Mouse (Mus musculus): ENCODE measurements around the gene Zbtb25. TPM values are rescaled to one million over a fixed set of nuclear protein-coding genes. Genes with fewer than 3 reads are reported as not detected.
A peak's percentile ranks its signal among the peaks of the same experiment; 100 is the strongest.

Gene Zbtb25
- polyA plus RNA-seq, 2 experiments from 2014 or later: 12.7 to 13.8 TPM

DNA sequence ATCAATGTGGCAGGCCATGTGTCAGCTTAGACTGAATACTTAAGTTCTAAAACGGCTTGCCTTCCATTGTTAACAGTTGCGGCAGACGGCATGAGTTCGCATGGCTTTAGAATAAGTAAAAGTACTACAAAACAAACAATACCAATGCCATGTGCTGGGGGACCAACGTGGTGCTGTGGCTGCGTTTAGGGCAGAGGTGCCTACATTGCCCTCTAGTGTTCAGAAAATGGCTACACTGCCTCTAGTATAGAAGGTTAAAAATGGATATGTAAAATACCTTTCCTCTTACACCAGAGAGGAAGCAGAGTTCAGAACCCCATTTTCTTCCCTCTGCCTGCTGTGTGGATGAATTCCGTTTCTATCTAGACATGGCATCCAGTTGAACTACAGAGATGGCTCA is 7.2 kb upstream of the Zbtb25 start:
- ATAC-seq: peak; percentile 69

DNA sequence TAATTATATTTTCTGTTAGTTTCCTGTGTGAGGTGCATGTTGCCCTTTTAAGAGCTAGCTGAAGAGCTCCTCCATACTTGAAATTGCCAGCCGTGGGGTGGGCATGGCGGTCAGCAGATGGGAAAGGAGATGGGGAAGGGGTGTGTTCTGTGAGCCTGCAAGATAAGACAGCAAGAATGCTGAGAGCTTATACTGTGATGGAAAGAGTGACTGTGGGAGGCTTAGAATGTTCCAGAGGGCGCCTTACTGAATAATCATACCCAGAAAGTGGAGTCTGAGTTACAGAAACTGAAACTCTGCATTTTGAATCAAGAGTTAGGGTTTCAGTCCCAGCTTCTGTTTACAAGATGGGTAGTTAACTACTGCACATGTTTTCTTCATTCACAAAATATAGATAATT is 6.1 kb upstream of the Zbtb25 start:
- peak; percentile 56 for ATAC-seq

DNA sequence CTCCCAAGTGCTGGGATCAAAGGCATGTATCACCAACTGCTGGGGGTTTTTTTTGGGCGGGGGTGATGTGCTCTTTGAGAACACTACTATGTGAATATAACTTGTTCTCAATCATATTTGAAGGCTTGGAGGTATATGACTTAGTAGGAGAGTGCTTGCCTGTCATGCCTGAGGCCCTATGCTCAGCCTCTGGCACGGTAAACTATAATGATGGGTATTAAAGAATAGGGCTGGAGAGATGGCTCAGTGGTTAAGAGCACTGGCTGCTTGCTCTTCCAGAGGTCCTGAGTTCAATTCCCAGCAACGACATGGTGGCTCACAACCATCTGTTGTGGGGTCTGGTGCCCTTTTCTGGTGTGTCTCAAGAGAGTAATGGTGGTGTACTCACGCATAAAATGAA is 5.5 kb upstream of the Zbtb25 start:
- no peak for ATAC-seq

DNA sequence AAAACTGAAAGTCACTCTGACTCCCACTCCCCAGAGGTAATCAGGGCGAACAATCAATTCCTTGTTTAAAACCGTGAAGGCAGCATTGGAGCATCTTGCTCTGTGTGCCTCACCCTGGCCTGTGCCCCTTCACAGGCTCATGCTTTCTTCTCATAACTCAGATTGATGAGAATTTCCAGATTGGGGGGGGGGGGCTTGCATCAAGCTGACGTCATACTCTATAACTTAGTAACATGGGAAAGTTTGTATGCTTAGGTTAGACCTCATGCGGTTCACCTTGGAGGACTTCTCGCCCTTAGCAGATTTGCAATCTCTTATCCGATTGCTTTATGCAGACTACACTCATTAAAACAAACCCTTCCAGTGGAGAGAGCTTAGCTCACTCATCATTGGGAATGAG is 4.6 kb upstream of the Zbtb25 start:
- peak; percentile 2 for ATAC-seq

DNA sequence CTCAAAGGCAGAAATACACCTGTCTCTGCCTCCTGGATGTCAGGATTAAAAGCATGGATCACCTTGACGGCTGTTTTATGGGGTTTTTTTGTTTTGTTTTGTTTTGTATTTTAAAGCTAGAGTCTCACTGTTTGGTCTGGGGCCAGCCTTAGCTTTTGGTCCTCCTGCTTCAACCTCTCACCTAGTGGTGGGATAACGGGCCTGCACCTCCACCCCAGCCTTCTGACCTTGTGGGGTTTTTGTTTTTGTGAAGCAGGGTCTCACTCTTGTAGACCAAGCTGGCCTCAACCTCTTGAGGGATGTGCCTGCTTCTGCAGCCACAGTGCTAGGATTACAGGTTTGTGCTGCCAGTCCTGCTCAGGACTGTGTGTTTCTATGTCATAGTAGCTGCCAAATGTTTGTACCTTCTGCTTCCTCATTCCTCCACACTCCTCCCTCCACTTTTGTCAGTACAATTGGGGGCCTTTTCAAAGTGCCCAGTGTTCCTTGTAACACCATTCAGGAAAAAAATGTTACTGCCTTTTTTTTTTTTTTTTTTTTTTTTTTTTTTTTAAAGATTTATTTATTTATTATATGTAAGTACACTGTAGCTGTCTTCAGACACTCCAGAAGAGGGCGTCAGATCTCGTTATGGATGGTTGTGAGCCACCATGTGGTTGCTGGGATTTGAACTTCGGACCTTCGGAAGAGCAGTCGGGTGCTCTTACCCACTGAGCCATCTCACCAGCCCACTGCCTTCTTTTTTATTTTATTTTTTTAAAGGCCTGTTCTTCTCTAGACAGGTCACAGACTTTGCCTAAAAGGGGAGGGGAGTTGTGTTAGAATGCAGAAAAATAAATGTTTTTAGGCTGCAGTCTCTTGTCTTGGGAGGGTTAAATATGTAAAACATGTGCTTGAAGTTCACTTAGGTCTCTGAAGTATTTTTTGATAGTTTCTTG is 3.7 kb upstream of the Zbtb25 start:
- ATAC-seq: no peak

DNA sequence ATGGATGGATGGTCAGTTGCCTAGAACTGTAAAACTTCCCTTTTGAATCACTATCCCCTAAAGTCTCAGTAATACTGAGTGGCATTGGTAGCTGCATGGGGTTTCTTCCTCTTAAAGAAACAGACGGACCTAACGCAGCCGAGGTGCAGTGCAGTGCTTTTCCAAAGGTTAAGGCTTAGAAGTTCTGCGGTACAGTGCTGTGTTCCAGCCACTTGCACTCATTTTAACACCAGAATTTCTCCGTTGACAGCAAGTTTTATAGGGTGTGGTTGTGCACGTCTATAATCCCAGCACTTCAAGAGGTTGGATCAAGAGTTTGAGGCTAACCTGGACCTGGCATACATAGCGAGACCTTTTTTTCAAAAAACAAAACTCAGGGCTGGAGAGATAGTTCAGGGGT is 2.6 kb upstream of the Zbtb25 start:
- no peak for ATAC-seq

DNA sequence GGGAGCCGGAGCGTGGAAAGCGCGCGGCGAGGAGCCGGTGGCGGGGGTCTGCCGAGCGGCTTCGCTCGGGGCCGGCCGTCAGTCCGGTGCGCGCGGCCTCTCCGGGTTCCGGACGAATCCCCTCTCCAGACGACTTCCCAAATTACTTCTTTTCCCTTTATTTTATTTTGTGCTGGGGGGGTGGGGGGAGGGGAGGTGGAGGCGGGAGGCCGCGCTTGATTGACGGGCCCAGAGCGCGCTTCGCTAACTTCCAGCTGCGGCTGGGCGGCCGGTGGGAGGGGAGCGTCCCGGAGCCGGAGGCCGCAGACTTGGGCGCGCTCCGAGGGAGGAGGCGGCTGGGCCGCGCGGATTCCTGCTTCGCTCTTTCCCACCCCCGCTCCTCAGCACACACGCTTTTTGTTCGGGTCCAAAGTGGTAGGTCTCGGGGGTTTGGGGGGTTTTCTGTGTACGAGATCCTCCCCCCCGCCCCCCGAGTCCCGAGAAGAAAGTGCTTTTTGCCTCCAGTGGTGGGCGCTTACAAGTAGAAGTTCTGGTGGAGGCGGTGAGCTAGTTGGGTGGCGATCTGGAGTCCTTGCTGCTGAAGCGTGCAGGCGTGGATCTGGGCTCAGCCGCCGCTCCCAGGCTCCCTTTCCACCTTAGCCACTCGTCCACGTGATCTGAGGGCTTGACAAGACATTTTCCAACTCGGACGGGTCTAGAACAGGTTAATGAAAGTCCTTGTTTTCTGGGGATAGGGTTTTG is 1.6 kb upstream of the Zbtb25 start:
- ATAC-seq: peak; percentile 5

DNA sequence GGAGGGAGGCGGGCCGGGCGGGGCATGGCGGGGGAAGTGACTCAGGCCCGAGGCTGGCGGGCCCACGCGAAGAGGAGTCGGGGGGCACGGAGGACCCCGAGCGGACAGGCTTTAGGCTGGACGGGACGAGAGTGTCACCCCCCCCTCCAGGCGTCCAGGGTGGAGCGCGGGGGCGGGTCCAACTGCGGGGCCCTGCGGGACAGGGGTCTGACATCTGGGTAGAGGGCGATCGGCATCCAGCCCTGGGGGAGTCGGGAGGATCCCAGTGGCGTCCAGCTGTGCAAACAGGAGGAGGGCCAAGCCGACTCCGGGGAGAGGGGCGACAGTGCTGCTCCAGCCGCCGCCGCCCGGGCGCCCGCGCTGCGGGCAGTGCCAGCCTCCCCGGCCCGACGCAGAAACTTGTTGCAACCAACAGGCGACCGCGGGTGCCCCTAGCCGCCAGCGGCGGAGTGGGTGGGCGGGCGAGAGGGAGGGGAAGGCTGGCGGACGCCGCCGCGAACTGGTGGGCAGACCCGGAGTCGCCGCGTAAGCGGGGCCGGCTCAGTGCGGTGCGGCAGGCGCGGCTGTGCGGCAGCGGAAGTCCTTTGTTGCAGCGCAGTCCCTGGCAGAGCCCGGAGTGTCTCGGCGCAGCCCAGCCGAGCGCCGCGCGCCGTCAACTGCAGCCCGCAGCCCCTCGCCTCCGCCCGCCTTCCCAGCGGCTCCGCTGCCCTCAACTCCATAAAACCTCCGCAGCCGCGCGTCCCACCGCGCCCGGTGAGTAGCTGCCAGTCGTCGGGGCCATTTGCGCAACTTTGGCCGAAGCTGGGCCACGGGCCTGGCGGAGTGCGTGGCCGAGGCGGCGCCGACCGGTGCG is 802 bp upstream of the Zbtb25 start, which contains the start of gene Zbtb1:
Gene Zbtb1, plus strand, starts transcription at position 289 of the 853 bp plus-strand sequence.
- ATAC-seq: peak; percentile 21

DNA sequence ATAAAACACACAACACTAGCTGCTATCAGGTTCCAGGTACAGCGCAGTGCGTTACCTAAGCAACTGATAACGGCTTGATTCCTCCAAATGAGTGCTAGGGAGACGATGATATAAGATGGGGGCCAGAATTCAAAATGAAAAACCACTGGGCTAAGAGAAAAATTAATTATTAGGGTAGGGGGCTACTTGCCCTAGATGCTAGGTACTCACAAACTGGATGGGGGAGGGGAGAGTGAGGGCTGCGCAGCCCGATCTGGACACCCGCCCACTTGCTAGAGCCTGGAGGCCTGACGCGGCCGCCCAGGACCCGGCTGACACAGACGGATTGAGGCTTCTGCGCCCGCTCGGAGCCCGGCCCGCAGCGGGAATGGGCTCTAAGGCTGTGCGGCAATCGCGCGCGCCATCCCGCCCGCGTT is 604 bp downstream of the Zbtb25 start:
- no peak for ATAC-seq

DNA sequence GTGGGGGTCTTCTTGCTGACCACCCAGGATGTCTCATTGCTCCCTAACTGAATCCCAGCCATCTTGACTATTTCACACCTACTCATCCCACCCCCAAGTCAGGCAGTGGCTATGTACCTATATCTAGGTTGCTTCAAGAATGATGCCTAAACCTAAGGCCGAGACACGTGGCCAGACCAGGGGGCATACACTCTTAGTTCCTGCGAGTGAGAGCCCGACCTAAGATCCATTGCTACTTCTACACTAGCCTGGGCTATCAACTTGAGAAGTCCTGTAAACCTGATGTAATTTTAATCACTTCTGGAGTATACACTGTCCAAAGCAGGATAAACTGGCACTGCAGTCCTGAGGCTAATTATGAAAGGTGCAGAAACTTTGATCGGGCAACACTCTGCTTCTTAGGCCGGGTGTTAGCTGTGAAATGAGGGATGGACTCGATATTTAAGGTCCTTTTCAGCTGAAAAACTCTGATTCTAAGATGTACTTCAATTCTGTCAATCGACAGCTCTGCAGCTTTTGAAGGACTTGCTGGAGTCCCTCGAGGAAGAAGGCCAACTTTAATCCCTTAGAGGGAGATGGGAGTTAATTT is 1.1 kb downstream of the Zbtb25 start:
- no peak for ATAC-seq

DNA sequence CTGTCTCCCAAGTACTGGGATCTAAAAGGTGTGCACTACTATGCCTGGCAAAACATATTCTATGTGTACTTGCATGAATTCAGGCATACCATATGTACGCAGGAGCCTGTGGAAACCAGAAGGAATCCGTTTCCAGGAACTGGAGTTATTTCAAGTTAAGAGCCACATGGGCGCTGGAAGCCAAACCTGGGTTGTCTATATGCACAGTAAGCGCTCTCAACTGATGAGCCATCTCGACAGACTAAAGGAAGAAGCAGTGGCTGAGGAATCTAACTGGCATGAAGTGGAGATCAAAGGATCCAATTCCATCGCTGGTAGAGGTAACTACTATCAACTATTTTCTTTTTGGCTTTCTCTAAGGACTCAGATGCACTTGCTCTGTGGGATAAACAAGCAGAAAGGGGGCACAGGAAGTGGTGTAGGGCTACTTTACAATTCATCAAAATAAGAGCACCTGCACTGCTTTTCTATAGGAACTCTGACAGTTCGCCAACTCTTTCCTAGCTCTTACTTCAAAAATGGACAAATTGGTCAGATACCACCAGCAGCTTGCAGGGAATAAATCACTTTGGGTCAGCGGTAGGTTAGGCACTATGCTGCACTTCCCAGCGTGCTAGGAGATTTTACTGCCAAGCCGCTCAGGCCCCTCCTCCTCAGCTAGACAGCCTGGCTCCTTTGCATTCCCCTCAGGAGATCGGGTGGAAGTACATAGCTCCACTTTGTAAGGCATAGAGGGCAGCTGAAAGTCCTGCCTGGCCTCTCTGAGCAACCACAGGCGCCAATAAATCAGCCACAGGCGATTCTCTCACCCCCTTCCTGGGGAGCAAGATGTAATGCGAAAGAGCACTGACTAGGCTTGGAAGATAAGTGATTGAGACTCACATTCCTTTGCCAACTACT is 2.1 kb downstream of the Zbtb25 start:
- ATAC-seq: peak; percentile 19

DNA sequence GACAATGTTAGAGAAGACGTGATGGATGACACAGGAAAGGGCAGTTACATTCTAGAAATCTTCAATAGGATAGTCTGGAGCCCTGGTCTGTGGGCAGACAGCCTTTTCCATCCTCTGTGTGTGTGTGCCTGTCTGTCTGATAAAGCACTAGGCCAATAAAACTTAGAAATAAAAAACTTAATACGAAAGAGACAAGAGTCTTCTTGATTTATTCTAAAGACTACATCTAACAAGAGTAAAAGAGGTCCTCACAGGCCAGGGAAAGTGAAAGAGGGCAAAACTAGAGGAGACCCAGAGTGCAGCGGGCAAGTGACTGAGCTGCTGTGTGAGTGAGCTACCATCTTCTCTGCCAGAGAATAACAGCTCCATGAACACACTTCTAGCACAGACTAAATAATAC is 3.1 kb downstream of the Zbtb25 start:
- no peak for ATAC-seq

DNA sequence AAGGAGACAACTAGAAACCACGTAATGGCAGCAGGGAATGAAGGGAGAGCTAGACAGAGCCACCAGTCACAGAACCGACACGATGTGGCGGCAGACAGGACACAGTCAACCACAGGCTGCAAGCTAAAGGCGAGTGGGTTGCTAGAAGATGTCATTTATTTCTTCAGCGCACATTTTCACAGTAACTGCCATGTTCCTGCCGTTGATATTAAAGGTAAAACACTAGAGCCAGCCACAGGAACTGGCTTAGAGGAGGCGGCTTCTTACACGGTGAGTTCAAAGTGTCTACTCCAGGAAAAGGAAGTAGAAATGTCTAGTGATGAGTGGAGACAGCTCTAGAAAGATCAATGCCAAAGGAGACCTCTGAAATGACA is 7.1 kb downstream of the Zbtb25 start:
- peak; percentile 71 for ATAC-seq

DNA sequence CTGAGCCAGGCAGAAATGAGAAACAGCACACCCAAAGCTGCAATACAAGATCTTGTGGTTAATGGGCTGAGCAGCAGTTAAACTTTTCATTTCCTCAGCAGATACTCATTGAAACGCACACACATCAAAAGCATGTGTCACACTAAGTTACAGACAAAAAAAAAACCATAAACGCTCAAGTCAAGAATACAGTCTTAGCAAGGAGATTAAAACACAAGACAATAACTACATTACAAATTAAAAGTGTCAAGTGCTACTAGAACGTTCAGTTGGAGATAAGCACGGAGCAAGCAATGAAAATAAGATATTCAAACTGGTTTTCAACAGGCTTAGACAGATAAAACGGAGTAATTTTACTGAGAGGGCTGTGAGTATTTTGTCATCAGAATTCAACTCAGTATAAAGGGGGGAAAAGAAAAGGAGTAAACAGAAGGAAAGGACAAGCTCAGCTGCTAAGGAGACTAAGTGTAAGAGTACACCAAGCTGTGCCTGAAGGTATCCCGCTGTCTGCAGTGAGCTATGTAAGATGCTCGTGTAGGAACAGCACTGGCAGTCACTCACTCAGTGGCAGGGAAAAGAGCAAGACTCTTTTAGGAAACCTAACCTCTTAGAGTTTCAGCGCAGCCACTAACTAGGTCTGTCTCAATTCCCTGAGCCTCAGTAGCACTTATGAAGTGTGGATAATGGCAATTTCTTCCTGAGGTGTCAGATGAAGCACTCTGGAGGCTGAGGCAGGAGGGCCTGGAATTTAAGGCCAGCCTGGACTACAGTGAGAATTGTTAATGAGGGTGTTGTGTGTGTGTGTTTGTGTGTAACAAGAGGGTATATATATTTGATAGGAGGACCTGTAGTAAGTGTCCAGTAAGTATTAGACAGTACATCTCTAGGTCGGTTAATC is 7.7 kb downstream of the Zbtb25 start:
- ATAC-seq: peak; percentile 69

DNA sequence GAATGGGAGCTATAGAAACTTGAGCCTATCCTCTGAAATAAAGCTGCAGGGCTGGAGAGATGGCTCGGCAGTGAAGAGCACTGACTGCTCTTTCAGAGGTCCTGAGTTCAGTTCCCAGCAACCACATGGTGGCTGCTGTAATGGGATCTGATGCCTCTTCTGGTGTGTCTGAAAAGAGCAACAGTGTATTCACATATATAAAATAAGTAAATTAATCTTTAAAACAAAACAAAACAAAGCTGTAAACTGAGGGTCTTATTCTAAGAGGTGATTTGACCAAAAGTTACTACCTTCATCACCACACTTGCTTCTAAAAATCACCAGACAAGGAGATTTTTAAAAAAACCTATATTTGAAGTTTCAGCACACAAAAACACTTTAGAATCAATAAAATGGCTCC is 8.5 kb downstream of the Zbtb25 start:
- no peak for ATAC-seq

DNA sequence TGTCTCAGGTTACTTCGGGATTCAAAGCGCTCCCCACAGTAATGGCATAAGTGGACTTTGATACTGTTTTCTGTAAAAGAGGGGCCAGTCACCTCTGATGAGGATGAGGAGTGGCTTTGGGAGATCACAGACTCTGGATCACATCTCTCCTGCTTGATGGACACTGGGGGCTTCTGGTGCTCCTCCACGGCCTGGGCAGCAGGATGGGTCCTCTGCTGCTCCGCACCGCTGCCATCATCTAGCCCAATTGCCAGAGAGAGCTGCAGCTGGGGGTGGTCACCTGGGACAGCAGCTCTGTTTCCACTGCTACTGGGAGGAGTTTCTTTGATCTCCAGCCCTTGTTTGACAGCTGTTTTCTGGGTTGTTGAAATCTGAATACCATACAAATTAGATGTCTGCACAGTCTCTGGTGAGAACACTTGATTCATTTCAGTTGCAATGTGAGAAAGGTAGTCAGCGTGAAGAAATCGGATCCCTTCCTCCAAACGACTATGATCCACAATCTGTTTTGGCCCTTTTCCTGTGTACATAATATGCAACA is 19.7 kb downstream of the Zbtb25 start:
- no peak for ATAC-seq

DNA sequence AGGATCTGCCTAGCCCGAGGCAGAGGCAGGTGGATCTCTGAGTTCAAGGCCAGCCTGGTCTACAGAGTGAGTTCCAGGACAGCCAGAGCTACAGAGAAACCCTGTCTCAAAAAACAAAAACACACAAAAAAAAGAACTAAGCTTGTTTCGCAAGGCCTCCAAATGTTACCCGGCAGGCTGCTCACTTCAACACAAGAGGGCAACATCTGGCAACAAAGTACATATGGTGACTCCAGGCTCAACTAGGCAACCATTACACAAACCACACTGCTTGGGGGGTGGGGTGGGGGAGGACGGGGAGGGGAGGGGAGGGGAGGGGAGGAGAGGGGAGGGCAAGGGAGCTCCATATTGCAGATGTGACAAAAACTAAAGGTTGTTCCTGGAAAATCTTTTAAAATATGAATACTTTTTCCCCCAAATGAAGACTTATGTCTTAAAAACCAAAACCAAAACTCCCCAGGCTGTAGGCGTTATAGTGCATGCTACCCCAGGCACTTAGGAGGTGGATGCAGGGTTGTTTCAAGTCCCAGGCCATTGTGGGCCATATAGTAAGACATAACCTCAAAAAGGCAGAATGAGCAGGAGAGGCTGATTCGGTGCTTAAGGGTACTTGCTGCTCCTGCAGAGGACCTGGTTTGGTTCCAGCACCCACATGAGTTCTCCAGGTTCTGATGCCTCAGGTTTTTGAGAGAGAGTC is 23.5 kb downstream of the Zbtb25 start:
- peak; percentile 86 for ATAC-seq

DNA sequence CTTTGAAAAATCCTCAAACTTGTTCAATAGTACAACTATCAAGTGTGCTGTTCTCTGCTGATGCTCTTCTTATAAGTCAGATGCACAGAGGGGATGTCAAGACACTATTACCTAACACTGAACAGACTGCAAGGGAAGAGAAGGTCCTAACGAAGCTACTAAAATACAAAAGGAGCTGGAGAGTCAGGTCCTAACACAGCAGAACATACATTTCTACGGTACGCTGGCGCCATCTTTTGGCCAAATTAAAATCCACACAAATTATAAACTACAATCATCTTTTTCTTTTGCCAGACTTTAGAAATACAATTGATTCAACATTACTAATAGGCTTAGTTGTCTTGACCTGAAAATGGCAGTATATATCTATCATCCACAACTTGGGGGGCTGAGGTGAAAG is 28.3 kb downstream of the Zbtb25 start:
- peak; percentile 61 for ATAC-seq

Measured in CD4-positive, CD25-positive, alpha-beta regulatory T cell, adult 4 months (primary cell).